Mouse (Mus musculus): ENCODE measurements at regions not wholly inside any gene's neighbourhood (a gene's known extent, or its start where the extent isn't known, plus 50 kb on each side); places are given as distances from the start of the nearest gene placed in this dataset.

DNA sequence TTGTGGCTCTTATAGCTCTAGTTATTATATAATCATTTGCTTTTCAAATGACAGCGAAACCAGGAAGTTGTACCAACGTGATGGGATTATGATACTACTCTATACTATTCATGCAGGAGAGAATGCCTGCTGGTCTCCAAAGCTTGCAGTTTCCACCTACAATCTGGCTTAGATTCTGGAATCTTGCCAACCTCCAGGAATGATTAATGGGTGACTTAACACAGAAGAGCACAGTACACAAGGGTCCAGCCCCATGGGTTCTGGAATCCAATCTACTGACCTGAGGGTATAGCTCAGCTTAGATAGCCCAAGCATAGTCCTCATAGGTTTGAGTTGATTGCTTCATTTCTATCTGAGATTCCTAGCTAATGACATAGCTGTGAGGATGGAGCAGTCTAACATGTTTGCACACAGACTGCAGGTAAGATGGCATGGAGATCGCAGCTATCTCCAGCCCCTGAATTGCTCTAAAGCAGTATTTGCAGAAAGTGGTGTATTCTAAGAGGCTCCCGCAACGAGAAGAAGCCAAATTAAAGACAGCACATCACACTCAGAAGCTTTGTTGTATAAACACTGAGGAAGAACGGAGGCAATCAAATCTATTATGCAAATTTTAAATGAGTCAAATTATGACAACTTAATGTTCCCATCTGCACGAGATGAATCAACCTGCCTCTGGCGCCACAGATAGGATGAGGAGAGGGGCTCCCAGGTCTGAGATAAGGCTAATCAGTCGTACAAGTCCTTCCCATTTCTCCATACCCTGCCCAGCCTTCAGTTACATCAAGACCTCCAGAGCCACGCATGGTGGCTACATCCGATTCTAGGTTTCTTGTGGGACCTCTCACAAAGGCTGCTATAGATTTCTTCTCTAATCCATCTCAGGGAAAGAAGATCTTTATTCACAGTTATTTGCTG lies 160.7 kb upstream of the Tgfbr2 start:
- intact Hi-C loops (cut with DNase I), result no loop called here

DNA sequence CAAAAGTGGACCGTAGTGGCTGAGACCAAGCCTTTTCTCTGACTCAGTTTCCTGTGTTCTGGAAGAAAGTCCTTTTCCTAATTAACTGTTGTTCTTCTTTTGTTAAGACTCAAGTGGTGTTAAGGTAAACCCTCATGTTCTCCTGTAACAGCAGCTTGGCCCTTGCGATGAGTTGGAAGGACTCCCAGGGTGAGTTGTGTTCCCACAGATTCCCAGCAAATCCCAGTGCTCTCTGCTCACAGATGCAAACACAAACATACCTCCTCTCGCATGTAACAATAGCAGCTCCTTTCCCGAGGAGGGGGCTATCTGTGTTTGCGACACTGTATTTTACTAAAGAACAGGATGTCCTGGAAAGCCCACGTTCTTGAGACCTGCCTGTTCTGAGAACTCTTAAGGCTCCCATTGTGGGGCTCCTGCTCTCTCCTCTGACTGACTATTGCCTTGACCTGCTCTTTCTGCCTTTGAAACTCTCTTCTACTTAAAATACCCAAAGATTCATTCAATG lies 158.8 kb upstream of the Tgfbr2 start:
- no peak for DNase-seq
- intact Hi-C loops (cut with DNase I), result no loop called here

More for the DNA sequence above, 160.7 kb upstream of the Tgfbr2 start:
- no peak for DNase-seq

DNA sequence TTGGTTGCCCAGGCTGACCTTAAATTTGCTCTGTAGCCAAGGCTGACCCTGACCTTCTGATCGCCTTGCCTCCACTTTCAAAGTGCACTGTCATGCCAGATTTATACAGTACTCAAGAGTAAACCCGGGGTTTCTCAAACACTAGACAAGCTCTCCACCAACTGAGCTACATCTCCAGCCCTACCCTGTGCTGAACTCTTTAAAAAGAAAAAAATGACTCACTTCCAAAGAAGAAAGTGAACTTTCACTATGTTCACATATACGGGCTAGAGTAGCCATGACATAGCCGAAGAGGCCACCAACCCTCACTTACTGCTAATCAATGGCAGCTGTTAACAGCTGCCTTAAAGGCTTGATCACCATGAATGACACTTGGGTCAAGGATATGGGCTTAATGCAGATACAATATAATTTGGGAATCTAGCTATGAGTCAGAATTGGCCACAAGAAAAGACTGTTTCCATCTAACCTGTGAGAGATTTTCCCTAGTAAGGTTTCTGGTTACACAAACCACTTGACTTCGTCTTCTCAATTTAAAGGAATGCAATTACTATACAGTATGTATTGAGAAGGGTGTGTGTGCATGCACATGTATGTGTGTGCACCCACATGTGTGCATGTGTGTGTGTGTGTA lies 157.4 kb upstream of the Tgfbr2 start:
- intact Hi-C loops (cut with DNase I), result no loop called here
- no peak for DNase-seq

DNA sequence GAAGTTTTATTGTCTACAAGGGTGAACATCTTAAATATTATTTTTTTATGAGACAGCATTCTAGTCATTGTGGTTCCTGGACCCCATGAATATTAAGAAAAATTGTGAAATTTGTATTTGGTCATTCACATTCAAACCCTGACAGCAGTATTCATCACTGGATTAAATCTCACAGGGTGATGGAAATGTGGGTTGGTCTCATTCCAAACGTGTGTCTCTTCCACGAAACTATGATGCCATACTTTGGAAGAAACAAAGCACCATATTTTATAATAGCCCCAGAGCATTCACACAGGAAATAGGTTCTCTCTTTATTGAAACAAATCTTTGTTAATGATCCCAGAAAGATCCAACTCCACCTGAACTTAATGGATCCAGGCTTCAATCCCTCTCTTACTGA lies 156.2 kb upstream of the Tgfbr2 start:
- intact Hi-C loops (cut with DNase I), result no loop called here
- no peak for DNase-seq

DNA sequence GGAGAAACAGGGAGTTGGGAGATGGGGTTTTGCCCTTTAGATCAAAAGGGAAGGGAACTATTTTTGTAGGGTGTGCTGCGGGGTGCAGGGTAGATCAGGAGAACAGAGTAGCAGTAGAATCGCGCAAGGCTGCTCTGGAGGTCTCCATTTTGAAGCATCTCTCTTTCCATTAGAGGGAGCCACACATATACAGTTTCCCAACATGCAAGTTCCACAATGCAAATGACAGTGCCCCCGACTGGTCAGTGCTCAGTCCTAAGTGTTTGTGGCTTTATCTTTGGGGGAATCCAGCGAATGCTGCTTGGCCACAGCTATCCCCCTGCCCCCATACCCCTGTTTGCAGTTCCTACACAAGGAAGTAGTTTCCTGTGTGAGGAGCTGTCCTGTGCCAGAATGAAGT lies 155.6 kb upstream of the Tgfbr2 start:
- DNase-seq, result no peak
- intact Hi-C loops (cut with DNase I), result no loop called here

DNA sequence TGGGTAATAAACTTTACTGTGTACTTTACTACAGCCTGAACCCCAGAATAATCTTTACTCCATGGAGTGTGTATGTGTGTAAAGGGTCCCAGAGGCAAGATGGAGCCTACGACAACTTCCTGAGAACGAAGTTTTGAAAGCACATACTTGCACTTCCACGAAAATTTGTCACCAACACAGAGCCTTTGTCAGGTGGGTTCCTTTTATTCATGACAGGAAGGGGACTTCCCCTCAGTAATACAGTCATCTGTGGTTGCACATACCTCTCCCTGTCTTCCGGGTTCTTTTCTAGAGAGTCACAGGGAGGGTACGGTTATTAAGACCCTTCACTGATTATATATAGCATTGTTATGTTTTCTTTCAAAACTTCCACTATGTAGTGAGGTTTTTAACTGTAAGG lies 154.0 kb upstream of the Tgfbr2 start:
- no peak for DNase-seq
- intact Hi-C loops (cut with DNase I), result no loop called here

DNA sequence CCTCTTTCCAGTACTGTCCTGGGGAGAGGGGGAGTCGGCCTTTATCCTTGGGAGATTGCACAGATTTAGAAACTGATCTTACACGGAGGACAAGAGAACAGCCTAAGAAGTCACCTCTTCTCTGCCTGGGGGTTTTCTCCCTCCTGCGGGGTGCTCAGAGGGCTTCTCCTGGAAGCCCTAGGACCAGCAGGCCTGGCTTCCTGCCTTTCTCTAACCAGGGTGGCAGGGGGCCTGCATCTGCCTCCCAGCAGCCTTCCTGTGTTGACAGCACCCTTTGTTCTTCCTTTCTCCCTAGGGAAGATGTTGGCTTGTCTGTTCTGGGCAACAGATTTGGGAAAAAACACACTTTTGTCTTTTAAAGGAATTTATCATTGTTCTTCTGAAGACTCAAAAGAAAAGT lies 153.0 kb upstream of the Tgfbr2 start:
- intact Hi-C loops (cut with DNase I), result no loop called here
- no peak for DNase-seq

DNA sequence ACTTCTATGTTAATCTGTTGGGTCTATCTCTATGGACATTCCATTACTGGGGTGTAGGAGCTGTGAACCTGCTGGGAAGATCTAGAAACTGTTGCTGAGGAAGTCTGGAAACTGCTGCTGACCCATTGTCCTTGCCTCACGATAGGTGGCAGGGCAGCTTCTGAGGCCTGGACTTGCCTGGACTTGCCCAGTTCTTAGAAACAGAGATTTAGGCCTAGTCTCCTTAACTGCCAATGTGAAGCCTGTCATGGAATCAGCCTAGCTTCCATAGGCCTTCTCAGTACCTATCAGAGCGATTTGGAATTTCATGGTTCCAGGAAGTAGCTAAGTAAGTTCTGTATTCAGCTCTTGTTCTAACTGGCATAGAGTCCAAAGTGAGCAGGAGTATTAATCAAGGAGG lies 151.9 kb upstream of the Tgfbr2 start:
- DNase-seq, result no peak
- intact Hi-C loops (cut with DNase I), result no loop called here

DNA sequence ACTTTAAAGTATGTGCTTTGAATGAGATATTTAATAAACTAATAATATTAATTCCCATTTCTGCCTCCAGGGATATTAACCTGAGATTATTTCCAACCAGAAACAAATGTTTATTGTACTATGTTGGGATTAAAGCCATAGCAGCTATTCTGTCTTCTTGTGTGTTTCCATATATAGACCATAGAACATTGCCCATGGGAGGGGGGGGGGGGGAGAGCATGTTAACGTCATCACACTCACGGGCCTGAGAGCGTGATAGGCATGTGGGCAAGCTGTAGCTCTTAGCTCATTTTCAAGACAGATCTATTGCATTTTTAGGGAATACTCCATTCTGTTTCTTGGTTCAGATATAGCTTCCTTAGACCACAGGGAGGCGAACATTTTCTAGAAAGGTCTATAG lies 149.8 kb upstream of the Tgfbr2 start:
- no peak for DNase-seq
- intact Hi-C loops (cut with DNase I), result no loop called here

DNA sequence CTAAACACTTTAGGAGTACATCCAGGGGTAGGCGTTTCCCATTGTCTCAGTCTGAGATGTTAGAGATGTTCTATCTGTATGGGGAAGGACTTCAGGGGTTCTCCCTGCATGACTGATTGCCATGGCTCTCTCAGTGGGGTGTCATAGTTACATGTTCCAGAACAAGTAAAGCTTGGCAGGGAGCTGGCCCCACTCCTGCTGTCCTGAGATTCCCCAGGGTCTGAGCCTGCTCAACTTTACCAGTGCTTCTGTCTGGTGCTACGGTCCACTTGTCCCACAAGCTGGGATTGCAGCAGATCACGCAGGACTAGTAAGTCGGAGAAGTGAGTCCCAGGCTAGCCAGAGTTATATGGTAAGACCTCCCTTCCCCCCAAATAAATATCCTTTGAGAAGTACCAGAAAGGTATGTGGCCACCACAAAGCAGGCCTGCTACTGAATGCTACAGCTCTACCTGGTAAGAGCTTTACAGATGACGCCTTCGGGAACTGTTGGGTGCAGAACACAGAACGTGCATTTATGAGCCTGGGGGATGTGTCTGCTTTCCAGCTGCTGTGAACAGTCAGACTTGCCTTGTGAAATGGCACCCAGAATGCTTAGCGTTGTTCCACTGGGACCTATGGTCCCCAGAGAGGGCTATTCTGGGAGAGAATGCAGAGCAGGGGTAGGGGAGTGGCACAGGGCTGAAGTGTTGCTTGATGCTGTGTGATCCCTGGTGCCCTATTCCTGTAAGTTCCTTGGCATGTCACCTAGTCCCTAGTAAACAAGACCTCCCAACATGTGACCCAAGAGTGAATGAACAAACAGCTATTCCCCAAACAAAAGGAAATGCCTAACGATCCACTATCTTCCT lies 148.9 kb upstream of the Tgfbr2 start:
- intact Hi-C loops (cut with DNase I), result no loop called here
- DNase-seq, result no peak

DNA sequence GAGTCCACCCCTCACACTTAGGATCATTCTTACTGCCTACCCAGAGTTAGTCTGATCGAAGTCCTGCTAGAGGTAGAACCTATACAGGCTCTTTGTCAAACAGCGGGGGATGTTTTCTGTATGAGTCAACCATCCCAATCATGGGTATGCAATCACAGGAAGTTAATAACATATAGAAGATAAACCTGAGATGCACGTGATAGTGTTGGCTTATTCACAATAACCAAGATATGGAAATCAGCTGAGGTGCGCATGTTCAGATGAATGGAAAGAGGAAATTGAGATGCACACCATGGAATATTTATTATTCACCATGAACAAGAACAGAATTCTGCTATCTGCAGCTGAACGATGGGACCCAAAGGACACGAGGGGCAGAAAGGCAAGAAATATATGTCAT lies 146.7 kb upstream of the Tgfbr2 start:
- DNase-seq, result no peak
- intact Hi-C loops (cut with DNase I), result no loop called here

DNA sequence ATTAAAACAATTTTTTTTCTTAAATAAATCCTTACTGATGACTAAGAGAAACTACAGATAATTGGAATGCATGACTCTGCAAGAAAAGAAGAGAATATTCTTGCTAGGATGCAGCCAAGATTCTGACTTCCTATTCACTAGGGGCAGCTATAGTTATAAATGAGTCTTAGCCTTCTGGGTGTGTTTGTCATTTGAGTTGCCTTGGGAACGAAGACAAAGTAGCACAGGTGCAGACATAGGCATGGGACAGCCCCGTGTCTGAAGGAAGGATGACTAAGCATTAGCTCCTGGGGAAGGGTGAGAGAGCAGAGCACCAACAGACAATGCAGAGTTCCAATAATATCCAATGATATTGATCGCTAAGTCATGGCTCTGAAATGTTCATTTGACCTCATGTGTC lies 144.3 kb upstream of the Tgfbr2 start:
- intact Hi-C loops (cut with DNase I), result no loop called here
- DNase-seq, result no peak

DNA sequence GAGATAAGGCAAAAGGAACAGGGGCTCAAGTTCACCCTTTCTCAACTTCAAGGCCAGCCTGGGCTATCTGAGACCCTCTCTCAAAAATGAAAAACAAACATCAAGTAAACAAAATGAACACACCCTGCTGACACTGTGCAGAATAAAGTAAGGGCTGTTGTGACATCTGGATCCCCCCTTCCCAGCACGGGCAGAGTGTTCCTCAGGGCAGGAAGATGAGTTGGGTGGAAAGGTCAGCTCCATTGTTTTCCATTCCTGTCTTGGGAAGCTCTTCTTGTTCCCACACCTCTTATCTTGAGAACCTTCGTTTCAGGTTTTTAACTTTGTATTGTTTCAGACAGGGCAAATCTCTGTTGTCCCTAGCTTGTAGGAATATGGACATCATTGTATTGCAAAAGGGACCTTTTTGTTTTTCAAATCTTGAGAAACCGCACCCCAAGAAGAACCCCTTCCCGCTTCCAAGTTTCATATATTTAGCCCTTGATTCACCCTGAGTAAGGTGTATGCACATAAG lies 141.5 kb upstream of the Tgfbr2 start:
- intact Hi-C loops (cut with DNase I), result no loop called here
- no peak for DNase-seq

DNA sequence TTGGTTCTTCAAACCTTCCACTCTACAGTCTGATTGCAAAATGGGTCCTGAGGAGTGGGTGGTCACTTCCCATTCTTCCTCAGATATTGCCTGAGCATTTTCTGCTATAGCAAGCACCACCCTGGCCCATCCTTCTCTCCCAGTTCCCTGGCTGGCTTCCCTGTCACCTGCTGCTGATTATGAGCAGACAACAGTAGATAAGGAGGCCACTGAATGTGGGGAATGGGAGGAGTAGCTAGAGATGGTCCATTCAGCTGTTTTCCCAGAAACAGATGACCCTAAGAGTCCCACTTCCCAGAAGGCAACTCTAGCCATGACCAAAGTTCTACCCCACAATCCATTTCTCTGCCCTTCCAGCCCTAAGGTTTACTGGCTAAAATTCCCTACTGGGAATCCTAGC lies 139.6 kb upstream of the Tgfbr2 start:
- no peak for DNase-seq

DNA sequence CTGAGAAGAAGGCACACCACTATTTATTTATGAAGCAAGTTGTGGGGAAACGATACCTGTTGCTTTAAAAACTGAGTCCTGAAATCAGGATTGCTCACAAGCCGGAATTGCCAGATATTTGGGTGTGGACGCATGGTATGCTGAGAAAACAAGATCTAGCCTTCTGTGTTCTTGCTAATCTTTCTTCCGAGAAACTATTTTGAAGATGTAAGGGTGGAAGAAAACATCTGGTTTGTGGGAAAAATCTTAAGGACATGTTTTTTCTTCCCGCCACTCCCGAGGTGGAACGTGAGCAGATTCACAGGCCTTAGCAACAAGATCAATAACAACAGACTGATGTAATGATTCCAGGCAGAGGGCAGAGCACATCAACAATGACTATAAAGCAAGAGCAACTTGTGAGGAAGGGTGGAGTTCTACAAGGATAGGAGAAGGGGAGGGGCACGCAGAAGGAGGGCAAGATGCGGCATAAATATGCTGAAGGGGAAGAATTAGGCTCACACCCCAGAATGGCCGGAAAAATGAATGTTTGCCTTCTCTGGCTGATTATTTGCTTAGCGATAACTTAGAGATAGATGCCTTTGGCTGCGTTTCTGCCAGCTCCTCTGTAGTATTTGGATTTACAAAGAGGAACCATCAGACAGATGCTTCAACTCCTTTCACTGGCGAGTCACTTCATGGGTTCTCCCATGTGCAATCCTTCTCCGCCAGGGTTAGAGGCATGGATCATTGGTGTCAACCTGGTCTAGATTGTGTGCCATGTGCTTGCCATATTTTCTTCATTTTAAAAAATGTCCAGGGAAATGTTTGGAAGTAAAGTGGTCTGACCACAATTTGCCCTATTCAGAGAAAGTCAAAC lies 139.0 kb upstream of the Tgfbr2 start:
- DNase-seq, result no peak
- intact Hi-C loops (cut with DNase I), result no loop called here

More for the DNA sequence above, 139.6 kb upstream of the Tgfbr2 start:
- intact Hi-C loops (cut with DNase I), result no loop called here

DNA sequence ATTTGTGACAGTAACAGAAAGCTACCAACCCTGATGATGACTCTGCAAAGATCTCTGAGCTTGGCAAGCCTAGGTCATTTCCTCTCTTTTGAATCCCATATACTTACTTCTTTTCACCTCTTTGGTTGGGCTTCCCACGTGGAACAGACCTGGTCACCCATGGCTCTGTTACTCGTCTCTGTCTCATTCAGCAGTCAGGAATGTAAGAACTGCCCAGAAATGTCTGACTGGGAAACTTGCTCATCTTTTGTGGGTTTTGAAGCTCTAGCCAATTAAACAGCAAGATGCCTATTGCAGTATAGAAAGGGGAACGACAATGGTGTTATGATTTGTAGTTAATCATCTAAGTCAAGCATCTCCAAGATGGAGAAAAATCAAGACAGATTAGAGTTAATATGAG lies 136.2 kb upstream of the Tgfbr2 start:
- intact Hi-C loops (cut with DNase I), result no loop called here
- no peak for DNase-seq

DNA sequence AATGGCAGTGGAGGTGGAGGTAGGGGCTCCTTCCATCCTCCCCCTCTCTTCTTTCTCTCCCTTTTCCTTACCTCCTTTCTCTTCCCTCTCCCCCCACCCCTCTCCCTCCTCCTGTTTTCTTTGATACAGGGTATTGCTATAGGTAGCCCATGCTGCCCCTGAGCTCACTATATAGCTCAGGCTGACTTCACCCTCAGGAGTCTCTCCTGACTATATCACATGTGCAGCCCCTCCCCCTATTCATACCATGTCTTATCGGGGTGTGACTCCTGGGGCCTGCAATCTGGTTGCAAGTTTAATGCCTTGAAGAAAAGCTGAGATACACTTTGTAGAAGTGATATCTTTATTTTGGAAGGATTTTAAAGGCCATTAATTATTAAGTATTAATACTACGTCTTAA lies 126.4 kb upstream of the Tgfbr2 start:
- DNase-seq, result no peak
- intact Hi-C loops (cut with DNase I), result no loop called here

DNA sequence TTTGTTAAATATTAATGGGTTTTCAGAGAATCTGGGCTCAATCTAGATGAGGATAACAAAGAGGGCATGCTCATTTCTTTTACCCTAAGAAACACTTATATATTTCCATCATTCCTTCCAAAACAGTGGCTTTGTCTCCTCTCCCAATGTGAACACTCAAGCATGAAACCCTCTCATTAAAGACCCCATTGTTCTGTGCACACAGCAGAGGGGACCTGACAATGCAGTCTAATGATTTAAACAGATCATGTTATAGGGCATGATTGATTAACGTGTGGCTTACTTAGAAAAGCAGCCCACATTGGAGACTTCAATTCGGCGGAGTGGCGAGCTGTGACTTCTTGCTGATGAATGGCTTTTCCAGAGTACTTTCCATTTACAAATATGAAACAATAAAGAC lies 123.6 kb upstream of the Tgfbr2 start:
- intact Hi-C loops (cut with DNase I), result no loop called here
- no peak for DNase-seq

DNA sequence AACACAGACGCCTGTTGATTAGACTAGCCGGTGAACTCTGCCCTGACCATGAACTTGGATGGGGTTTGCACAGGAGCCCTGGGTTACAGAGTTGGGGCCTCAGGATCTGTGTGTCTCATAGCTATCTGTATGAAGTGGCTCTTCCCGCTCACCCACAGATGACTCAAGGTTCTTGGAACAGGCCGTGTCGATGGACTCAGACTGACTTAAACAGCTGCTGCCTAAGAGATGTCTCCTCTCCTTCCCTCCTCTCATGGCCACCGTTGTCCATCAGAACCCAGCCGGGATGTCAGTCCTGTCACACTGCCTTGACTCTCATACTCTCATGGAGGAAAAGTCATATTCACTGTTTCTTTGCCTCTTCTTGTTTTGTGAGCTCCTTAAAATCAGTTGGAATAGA lies 121.2 kb upstream of the Tgfbr2 start:
- intact Hi-C loops (cut with DNase I), result no loop called here
- no peak for DNase-seq

DNA sequence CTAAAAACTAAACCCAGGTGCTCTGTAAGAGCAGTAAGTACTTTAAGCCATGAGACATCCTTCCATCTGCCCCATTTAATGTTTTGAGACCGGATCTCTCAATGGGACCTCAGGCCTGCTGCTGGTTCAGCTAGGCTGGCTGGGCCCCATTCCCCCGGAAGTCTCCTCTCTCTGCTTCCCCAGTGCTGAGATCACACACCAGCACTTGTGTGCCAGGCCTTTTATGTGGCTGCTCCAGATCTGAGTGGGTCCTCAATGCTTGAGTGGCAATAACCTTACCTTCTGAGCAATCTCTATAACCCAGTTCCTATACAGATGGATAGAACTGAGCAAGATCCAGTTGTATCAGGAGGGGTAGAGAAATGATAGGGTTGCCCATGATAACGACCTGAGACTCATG lies 118.9 kb upstream of the Tgfbr2 start:
- DNase-seq, result no peak
- intact Hi-C loops (cut with DNase I), result no loop called here
